Mouse (Mus musculus): ENCODE results near the gene Morf4l1.
"Not testable (repeated sequence)": the region's sequence is repeated elsewhere in the genome, so short reads cannot be mapped to it uniquely, and the experiment has no call there.

The Morf4l1 gene

GRCm38 (mm10) chr9:90070174-90070573, 44.4 kb downstream of the Morf4l1 start:
- in situ Hi-C loops (cut with MboI; ENCODE audit: unreplicated experiment in 2 of 2) = loop anchor here in 1 of 2 experiments (25.0 kb wide), 1 partner anchor 858 kb away; the partner anchor contains the start of gene Mthfs

GRCm38 (mm10) chr9:90069485-90069884, 45.1 kb downstream of the Morf4l1 start:
- in situ Hi-C loops (cut with MboI; ENCODE audit: unreplicated experiment in 2 of 2) = loop anchor here in 1 of 2 experiments (25.0 kb wide), 1 partner anchor 857 kb away; the partner anchor contains the start of gene Mthfs

- in situ Hi-C loops (cut with MboI; ENCODE audit: unreplicated experiment in 2 of 2) = loop anchor here in 1 of 2 experiments (25.0 kb wide), 1 partner anchor 856 kb away; the partner anchor contains the start of gene Mthfs
Measured at GRCm38 (mm10) chr9:90068786-90069185, 45.8 kb downstream of the Morf4l1 start.

GRCm38 (mm10) chr9:90067341-90067740, 47.2 kb downstream of the Morf4l1 start:
- in situ Hi-C loops (cut with MboI; ENCODE audit: unreplicated experiment in 2 of 2) = loop anchor here in 1 of 2 experiments (25.0 kb wide), 1 partner anchor 855 kb away; the partner anchor contains the start of gene Mthfs

- in situ Hi-C loops (cut with MboI; ENCODE audit: unreplicated experiment in 2 of 2) = loop anchor here in 1 of 2 experiments (25.0 kb wide), 1 partner anchor 849 kb away; the partner anchor contains the start of gene Mthfs
Measured at GRCm38 (mm10) chr9:90060932-90061331, 53.6 kb downstream of the Morf4l1 start.

- in situ Hi-C loops (cut with MboI; ENCODE audit: unreplicated experiment in 2 of 2) = loop anchor here in 1 of 2 experiments (25.0 kb wide), 1 partner anchor 848 kb away; the partner anchor contains the start of gene Mthfs
Measured at GRCm38 (mm10) chr9:90060574-90060875, 54.0 kb downstream of the Morf4l1 start.

GRCm38 (mm10) chr9:90059828-90060573, 54.6 kb downstream of the Morf4l1 start:
- in situ Hi-C loops (cut with MboI; ENCODE audit: unreplicated experiment in 2 of 2) = loop anchor here in 1 of 2 experiments (25.0 kb wide), 1 partner anchor 848 kb away; the partner anchor contains the start of gene Mthfs

- in situ Hi-C loops (cut with MboI; ENCODE audit: unreplicated experiment in 2 of 2) = loop anchor here in 1 of 2 experiments (25.0 kb wide), 1 partner anchor 844 kb away; the partner anchor contains the start of gene Mthfs
Measured at GRCm38 (mm10) chr9:90056716-90057115, 57.9 kb downstream of the Morf4l1 start.

- in situ Hi-C loops (cut with MboI; ENCODE audit: unreplicated experiment in 2 of 2) = loop anchor here in 1 of 2 experiments (25.0 kb wide), 1 partner anchor 844 kb away; the partner anchor contains the start of gene Mthfs
Measured at GRCm38 (mm10) chr9:90055911-90056310, 58.7 kb downstream of the Morf4l1 start.

- in situ Hi-C loops (cut with MboI; ENCODE audit: unreplicated experiment in 2 of 2) = loop anchor here in 1 of 2 experiments (25.0 kb wide), 1 partner anchor 843 kb away; the partner anchor contains the start of gene Mthfs
Measured at GRCm38 (mm10) chr9:90055409-90055808, 59.2 kb downstream of the Morf4l1 start.

- in situ Hi-C loops (cut with MboI; ENCODE audit: unreplicated experiment in 2 of 2) = loop anchor here in 1 of 2 experiments (25.0 kb wide), 1 partner anchor 842 kb away; the partner anchor contains the start of gene Mthfs
Measured at GRCm38 (mm10) chr9:90054371-90055145, 60.0 kb downstream of the Morf4l1 start.

- in situ Hi-C loops (cut with MboI; ENCODE audit: unreplicated experiment in 2 of 2) = loop anchor here in 1 of 2 experiments (25.0 kb wide), 1 partner anchor 842 kb away; the partner anchor contains the start of gene Mthfs
Measured at GRCm38 (mm10) chr9:90053852-90054251, 60.7 kb downstream of the Morf4l1 start, which contains the start of gene Ctsh. Ctsh (plus strand) TSS chr9:90054152.

GRCm38 (mm10) chr9:90047937-90048627, 66.5 kb downstream of the Morf4l1 start:
- in situ Hi-C loops (cut with MboI; ENCODE audit: unreplicated experiment in 2 of 2) = no loop called here

GRCm38 (mm10) chr9:90045191-90045590, 69.4 kb downstream of the Morf4l1 start:
- in situ Hi-C loops (cut with MboI; ENCODE audit: unreplicated experiment in 2 of 2) = no loop called here

GRCm38 (mm10) chr9:90042906-90043305, 71.7 kb downstream of the Morf4l1 start:
- in situ Hi-C loops (cut with MboI; ENCODE audit: unreplicated experiment in 2 of 2) = not testable (repeated sequence)

Measured in v-Abl transformed pro-B cells (cell line).